Mouse (Mus musculus) hindbrain, embryonic 15.5 days (tissue): Measurements from ENCODE around the gene Mlh3. TPM values are rescaled to one million over a fixed set of nuclear protein-coding genes. Genes with fewer than 3 reads are reported as not detected.
A peak's percentile ranks its signal among the peaks of the same experiment; 100 is the strongest.

Experiments
- ATAC-seq: fragments of 200-750 bp; cut with Nextera tagmentation; 2 replicates; pipeline ENCODE4 v1.8.0; 2017; ENCODE audit warnings: low read depth, moderate number of reproducible peaks, moderate TSS enrichment; ENCODE audit not compliant: low FRiP score
- H3K27ac ChIP-seq: fragments of 300-500 bp; sonication (generic); replicated peaks from 2 replicates; pipeline ENCODE4 v1.5.1; 2015; ENCODE audit warnings: mild to moderate bottlenecking, inconsistent platforms
- H3K27me3 ChIP-seq: fragments of 300-500 bp; sonication (generic); 2 replicates; pipeline ENCODE4 v1.6.1; 2015; ENCODE audit warnings: control low read depth, inconsistent platforms
- H3K36me3 ChIP-seq: fragments of 300-500 bp; sonication (generic); 2 replicates; pipeline ENCODE4 v1.6.1; 2015; ENCODE audit warnings: control low read depth, inconsistent platforms
- H3K4me1 ChIP-seq: fragments of 300-500 bp; sonication (generic); replicated peaks from 2 replicates; pipeline ENCODE4 v1.6.1; 2015; ENCODE audit warnings: control low read depth, inconsistent platforms
- H3K4me2 ChIP-seq: fragments of 300-500 bp; sonication (generic); 2 replicates; pipeline ENCODE4 v1.6.1; 2015; ENCODE audit warnings: moderate library complexity, mild to moderate bottlenecking, inconsistent platforms
- H3K4me3 ChIP-seq: fragments of 300-500 bp; sonication (generic); 2 replicates; pipeline ENCODE4 v1.5.1; 2015; ENCODE audit warnings: mild to moderate bottlenecking, inconsistent platforms
- H3K9ac ChIP-seq: fragments of 300-500 bp; sonication (generic); 2 replicates; pipeline ENCODE4 v1.6.1; 2015; ENCODE audit warnings: inconsistent platforms
- H3K9me3 ChIP-seq: fragments of 300-500 bp; sonication (generic); 2 replicates; pipeline ENCODE4 v1.6.1; 2016; ENCODE audit warnings: control low read depth, inconsistent platforms
- WGBS: fragments of 180-500 bp; shearing (Covaris S2); methylation state at CpG from one replicate; pipeline ENCODE4 v1.1.7; 2015; 5-methylcytosine and 5-hydroxymethylcytosine counted together
- polyA plus RNA-seq: library from polyadenylated mRNA; unstranded; fragments of >200 nt; fragmentation: Nextera tagmentation; extraction: Ambion mirVana; gene quantifications from 2 replicates; pipeline ENCODE4 v1.2.1, GENCODE M21; 2015

Gene Mlh3
- 7.9 and 8.4 TPM in 2 replicates for polyA plus RNA-seq

DNA sequence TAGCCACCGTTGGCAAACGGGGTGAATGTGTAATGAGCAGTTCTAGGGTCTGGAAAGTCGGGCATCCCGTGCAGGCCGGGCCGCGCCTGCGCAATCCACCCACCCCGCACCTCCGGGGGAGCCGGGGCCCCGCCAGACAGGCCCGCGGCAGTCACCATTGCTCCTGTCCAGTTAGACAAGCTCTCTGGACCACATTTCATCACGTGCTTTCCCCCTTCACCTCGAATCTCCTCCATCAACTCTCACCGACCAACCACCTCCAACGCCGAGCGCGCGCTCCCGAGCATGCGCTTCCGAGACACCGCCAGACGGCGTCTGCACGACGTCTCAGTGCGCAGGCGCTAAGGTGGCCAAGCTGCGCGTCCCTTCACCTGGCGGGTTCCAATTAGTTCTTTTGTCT lies at the start of gene Mlh3:
Gene Mlh3, minus strand, starts transcription at position 281 of the 400 bp plus-strand sequence.
- Histone ChIP-seq H3K27me3 (no peaks in the 10 kb centered on the region), H3K4me1 (peaks cover 9% of the 10 kb centered on the region), H3K27ac (peak within 1 kb of the TSS; percentile 83), H3K9me3 (no peaks in the 10 kb centered on the region), H3K4me3 (peak within 1 kb of the TSS; percentile 48), H3K9ac (peak within 1 kb of the TSS; percentile 51), H3K36me3 (peaks cover 3% of the 10 kb centered on the region; the same call in 1 of the 2 replicates), H3K4me2 (peak within 1 kb of the TSS; percentile 66)
- WGBS = under 1% methylated on average over 35 of the region's 35 CpGs
- peak; percentile 95 for ATAC-seq

DNA sequence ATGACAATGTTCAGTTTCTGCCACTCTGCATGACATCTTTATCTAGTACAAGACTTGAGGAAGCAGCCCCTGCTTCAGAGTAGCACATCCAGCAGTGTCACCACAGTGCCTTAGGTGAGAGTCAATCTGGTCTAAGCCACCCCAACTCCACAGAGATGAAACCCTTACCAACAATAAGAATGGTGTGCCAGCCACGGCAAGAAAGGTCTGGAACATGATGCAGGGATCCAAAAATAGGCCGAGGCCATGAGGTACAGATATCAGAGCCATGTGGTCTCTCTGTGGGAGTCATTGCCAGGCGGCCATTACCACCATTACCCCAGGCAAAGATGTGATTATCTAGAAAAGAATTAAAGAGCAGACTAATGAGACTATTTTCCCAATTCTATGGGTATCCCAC lies 38.3 kb upstream of the Mlh3 start:
- ATAC-seq = no peak
- H3K9me3 ChIP-seq = no peaks in the 10 kb centered on the region
- H3K4me2 ChIP-seq = no peak overlapping the region
- no peak overlapping the region for H3K27ac ChIP-seq
- 73% methylated on average over 3 of the region's 3 CpGs for WGBS
- H3K4me3 ChIP-seq = no peak overlapping the region
- H3K27me3 ChIP-seq = no peaks in the 10 kb centered on the region
- H3K36me3 ChIP-seq = peaks cover 83% of the 10 kb centered on the region
- no peaks in the 10 kb centered on the region for H3K4me1 ChIP-seq
- H3K9ac ChIP-seq = no peak overlapping the region

DNA sequence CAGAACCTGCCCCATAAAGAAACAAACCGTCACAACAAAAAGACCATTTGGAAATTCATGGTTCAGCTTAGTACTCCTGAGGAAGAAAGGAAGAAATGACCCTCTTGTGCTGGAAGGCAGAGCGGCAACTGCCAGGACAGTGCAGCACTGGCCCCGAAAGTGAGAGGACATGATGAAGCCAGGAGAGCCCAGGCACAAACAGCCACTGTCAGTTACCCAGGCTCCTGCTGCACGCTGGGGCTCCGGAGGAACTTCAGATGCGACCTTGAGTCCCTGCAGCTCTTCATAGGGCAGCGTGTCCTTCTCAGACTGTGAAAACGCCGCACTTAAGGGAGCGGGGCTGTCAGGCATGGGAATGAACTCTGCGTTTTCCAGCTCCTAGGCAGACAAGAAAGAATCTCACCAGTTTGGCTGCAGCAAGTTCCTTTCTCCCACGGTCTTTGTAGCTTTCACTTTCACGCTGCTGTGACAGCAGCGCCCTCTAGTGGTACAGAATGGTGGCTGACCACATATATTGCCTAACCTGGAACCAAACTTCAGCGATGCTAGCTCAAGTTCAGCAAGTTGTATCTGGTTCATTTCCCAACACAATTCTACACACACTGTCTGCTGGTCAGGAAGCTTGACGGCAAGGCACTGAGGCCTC lies 35.0 kb upstream of the Mlh3 start:
- H3K27ac ChIP-seq = 0 out of 2 replicates have a peak overlapping the region, but pooled peaks have one; percentile 35
- H3K36me3 ChIP-seq = peaks cover 78% of the 10 kb centered on the region
- ATAC-seq = peak; percentile 45; the same call in 1 of the 2 replicates
- H3K4me1 ChIP-seq = no peaks in the 10 kb centered on the region
- no peaks in the 10 kb centered on the region for H3K9me3 ChIP-seq
- no peak overlapping the region for H3K4me2 ChIP-seq
- no peak overlapping the region for H3K9ac ChIP-seq
- H3K4me3 ChIP-seq = no peak overlapping the region
- no peaks in the 10 kb centered on the region for H3K27me3 ChIP-seq
- 50% methylated on average over 16 of the region's 16 CpGs for WGBS

DNA sequence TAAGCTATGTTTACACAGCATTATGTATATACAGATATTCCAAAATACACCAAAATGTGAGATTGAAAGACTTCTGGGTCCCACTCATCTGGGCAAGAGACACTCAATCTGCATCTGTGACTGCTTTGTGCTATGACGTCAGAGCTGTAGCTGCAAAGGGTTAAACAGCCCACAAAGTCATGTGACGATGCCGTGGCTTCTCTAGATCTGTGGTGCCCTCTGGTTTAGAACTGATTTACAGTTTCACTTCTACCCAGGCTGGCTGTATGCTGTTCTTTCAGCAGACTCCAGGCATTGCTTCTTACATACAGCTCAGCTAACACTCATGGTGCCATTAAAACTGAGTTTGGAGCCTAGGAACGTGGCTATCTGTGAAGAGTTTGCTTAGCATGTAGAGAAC lies 34.3 kb upstream of the Mlh3 start:
- H3K27me3 ChIP-seq = no peaks in the 10 kb centered on the region
- H3K4me1 ChIP-seq = no peaks in the 10 kb centered on the region
- no peak overlapping the region for H3K4me2 ChIP-seq
- H3K9me3 ChIP-seq = no peaks in the 10 kb centered on the region
- WGBS = 79% methylated on average over 4 of the region's 4 CpGs
- H3K36me3 ChIP-seq = peaks cover 76% of the 10 kb centered on the region
- H3K9ac ChIP-seq = no peak overlapping the region
- H3K27ac ChIP-seq = no peak overlapping the region
- no peak overlapping the region for H3K4me3 ChIP-seq
- no peak for ATAC-seq

DNA sequence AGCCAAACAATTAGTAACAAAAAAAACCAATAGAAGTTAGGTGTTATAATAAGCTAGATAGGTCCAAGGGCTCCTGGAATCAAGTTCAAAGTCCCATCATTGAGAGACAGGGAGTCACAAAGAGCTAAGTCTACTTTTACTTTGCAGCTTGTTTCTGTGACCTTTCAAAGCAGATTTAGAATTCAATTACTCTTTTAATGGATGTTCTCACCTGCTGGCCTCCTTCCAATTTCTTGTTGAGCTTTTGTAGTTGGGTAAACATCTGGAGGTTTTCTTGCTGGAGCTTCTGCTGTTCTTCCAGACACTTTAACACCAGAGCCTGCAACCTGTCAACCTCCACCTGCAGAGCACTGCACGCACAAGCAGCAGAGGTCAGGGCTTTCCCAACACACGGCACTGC lies 32.9 kb upstream of the Mlh3 start:
- Histone ChIP-seq H3K36me3 (peaks cover 67% of the 10 kb centered on the region), H3K4me1 (no peaks in the 10 kb centered on the region), H3K4me3 (no peak overlapping the region), H3K9me3 (no peaks in the 10 kb centered on the region), H3K27ac (no peak overlapping the region), H3K4me2 (no peak overlapping the region), H3K9ac (no peak overlapping the region), H3K27me3 (no peaks in the 10 kb centered on the region)
- ATAC-seq = no peak
- WGBS = 87% methylated on average over 2 of the region's 2 CpGs

DNA sequence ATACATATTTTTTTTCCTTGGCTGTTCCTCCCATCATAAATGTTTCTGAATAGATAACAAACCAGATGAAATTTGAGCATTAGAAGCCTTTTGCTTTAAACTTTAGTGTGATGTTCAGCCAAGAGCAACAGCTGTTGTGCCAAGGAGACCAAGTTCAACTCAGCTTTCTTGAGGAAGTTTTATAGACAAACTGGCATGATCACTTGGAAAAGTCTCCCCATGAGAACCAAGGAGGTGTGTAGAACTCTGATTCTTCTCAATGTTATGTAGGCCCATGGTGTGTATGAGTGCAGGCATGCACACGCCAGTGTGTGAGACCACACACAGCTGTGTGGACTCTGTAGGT lies 28.4 kb upstream of the Mlh3 start:
- 86% methylated on average over 1 of the region's 1 CpGs for WGBS
- Histone ChIP-seq H3K27me3 (no peaks in the 10 kb centered on the region), H3K4me3 (no peak overlapping the region), H3K9me3 (no peaks in the 10 kb centered on the region; the same call in 1 of the 2 replicates), H3K27ac (no peak overlapping the region), H3K4me2 (no peak overlapping the region), H3K9ac (no peak overlapping the region), H3K4me1 (no peaks in the 10 kb centered on the region), H3K36me3 (peaks cover 31% of the 10 kb centered on the region)
- ATAC-seq = no peak

DNA sequence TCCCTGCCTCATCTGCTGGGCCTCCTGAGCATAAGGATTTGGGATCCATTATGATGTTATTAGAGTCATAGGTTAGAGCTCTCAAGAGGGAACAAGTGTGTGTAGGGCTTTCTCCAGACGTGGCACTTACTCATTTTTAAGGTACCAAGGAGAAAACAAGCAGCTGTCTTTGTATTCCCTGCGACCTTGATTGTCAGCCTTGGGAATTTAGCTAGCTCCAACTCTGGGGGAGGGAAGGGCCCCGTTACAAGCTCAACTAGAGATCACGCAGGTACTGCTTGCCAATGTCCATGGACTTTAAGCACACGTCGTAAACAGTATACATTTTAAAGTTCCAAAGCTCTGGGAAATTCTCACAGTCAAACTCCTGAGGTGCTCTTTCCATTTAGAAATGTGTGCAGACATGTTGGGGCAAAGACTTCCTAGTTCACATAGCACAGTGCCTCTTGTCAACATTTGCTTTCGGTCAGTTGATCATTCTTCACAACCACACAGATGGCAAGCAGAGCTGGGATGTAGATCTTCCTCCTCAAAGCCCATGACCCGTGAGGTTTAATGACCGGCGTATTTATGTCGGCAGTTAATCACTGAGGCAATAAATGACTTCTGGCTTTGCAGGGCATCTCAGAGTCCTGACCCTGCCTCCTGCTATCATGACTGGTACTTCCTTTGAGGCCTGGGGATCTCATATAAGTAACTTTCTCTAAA lies 27.9 kb upstream of the Mlh3 start:
- H3K27me3 ChIP-seq = no peaks in the 10 kb centered on the region
- H3K36me3 ChIP-seq = peaks cover 28% of the 10 kb centered on the region
- no peak overlapping the region for H3K9ac ChIP-seq
- H3K4me3 ChIP-seq = no peak overlapping the region
- H3K4me2 ChIP-seq = no peak overlapping the region
- ATAC-seq = no peak
- no peak overlapping the region for H3K27ac ChIP-seq
- WGBS = 85% methylated on average over 11 of the region's 11 CpGs
- H3K9me3 ChIP-seq = no peaks in the 10 kb centered on the region; the same call in 1 of the 2 replicates
- no peaks in the 10 kb centered on the region for H3K4me1 ChIP-seq

DNA sequence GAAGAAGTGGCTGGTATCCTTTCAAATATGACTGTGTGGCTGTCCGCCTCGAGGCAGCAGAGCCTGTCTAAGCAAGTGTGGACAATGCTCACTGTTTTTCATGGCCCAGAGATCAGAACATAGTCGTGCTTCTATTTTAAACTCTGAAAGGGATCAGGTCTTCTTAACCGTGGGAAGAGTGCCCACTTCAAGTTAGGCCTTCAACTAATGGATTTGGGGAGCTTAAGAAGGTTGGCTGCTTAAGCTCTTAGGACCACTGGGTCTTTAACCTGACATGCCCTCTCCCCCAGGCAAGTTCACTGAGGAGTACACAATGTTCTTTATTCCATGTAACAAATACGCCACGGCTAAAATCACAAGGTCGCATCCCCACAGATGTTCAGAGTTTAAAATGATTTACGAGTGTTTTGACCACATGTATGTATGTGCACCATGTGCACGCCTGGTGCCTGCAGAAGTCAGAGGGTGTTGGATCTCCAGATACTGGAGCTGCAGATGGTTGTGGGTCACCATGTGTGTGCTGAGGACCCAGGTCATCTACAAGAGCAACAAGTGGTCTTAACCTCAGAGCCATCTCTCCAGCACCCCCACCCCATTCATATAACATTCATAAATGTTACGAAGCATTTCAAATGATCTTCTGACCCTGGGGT lies 27.1 kb upstream of the Mlh3 start:
- Histone ChIP-seq H3K4me3 (no peak overlapping the region), H3K36me3 (peaks cover 26% of the 10 kb centered on the region), H3K27me3 (no peaks in the 10 kb centered on the region), H3K4me1 (no peaks in the 10 kb centered on the region), H3K9me3 (no peaks in the 10 kb centered on the region; the same call in 1 of the 2 replicates), H3K4me2 (no peak overlapping the region), H3K27ac (no peak overlapping the region), H3K9ac (no peak overlapping the region)
- 84% methylated on average over 10 of the region's 10 CpGs for WGBS
- ATAC-seq = no peak

DNA sequence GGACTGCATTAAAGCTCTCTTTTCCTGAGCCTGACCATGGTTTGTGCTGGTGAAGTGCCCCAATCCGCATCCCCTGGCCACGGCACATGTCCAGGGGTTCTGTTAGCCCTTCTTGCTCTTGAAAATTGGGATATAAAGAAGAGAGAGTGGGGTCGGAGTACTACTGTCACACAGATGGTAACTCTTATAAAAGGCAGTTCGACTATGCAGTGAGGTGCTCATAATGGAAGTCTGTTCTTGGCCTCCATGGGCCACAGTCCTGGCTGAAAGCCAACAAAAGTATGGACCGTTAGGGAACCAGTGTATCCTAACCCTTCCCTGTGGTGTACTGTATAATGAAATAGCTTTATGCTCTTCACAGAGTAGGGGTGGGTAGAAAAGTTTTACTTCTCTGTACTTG lies 26.5 kb upstream of the Mlh3 start:
- Histone ChIP-seq H3K36me3 (peaks cover 21% of the 10 kb centered on the region), H3K4me1 (no peaks in the 10 kb centered on the region), H3K4me3 (no peak overlapping the region), H3K27me3 (no peaks in the 10 kb centered on the region), H3K9me3 (no peaks in the 10 kb centered on the region; the same call in 1 of the 2 replicates), H3K9ac (no peak overlapping the region), H3K4me2 (no peak overlapping the region), H3K27ac (no peak overlapping the region)
- 68% methylated on average over 5 of the region's 5 CpGs for WGBS
- ATAC-seq = no peak

DNA sequence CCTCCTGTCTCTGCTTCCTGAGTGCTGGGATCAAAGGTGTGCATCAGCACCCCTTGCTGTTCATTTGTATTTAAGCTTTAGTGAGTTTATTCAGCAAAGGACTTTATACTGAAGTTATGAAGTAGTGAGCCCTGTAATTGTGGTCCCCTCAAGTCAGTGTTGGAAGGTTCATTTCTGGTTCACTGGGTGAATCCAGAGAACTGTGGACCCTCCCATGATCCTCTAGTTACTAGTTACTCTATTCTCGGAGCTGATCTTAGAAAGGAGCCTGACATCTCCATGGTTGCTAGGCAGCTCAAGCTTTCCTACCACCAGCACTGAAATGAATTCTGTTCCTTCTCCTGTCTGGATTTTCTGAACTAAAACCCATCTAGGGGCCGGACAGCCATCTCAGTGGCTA lies 25.1 kb upstream of the Mlh3 start:
- peaks cover 7% of the 10 kb centered on the region; the same call in 1 of the 2 replicates for H3K36me3 ChIP-seq
- H3K9me3 ChIP-seq = no peaks in the 10 kb centered on the region; the same call in 1 of the 2 replicates
- no peaks in the 10 kb centered on the region for H3K4me1 ChIP-seq
- 85% methylated on average over 2 of the region's 2 CpGs for WGBS
- no peak overlapping the region for H3K27ac ChIP-seq
- no peak for ATAC-seq
- no peaks in the 10 kb centered on the region for H3K27me3 ChIP-seq
- H3K4me2 ChIP-seq = no peak overlapping the region
- no peak overlapping the region for H3K9ac ChIP-seq
- no peak overlapping the region for H3K4me3 ChIP-seq

DNA sequence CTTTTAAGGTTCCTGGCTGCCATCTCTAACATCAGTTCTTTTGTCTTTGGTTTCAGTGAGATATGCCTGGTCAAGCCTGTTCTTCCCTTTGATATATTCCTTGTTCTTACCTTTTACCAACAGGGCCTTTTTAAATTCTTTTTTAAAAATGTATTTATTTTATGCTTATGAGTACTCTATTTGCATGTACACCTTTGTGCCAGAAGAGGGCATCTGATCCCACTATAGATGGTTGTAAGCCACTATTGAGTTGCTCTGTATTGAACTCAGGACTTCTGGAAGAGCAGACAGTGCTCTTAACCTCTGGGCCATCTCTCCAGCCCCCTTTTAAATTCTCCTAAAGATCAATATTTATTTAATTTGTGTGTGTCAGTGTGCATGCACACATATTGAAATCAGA lies 22.5 kb upstream of the Mlh3 start:
- H3K9ac ChIP-seq = no peak overlapping the region
- no peak overlapping the region for H3K4me2 ChIP-seq
- no peak overlapping the region for H3K4me3 ChIP-seq
- ATAC-seq = no peak
- no peaks in the 10 kb centered on the region for H3K27me3 ChIP-seq
- no peaks in the 10 kb centered on the region for H3K36me3 ChIP-seq
- H3K4me1 ChIP-seq = peaks cover 15% of the 10 kb centered on the region
- no peaks in the 10 kb centered on the region; the same call in 1 of the 2 replicates for H3K9me3 ChIP-seq
- no peak overlapping the region for H3K27ac ChIP-seq

DNA sequence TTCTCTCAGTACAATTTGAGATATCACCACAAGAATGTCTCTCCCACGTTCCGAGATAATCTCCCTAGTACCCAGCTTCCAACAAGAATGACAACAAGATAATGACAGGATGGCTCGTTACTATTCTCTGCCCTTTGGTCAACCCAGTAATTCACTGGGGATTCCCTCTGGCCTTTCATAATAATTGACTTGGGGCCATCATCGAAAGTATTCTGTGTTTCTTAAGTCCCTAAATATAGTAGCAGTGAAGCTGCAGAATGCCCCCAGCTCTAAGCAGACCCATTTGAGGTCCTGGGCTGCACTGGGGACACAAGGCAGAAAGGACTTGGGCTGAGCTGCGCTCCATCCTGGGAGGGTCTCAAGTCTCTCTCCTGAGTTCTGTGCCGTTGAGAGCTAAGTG lies 21.9 kb upstream of the Mlh3 start:
- H3K27ac ChIP-seq = no peak overlapping the region
- no peaks in the 10 kb centered on the region for H3K36me3 ChIP-seq
- peaks cover 20% of the 10 kb centered on the region for H3K4me1 ChIP-seq
- no peak for ATAC-seq
- no peak overlapping the region for H3K9ac ChIP-seq
- WGBS = 83% methylated on average over 6 of the region's 6 CpGs
- no peaks in the 10 kb centered on the region for H3K27me3 ChIP-seq
- no peaks in the 10 kb centered on the region; the same call in 1 of the 2 replicates for H3K9me3 ChIP-seq
- H3K4me3 ChIP-seq = no peak overlapping the region
- no peak overlapping the region for H3K4me2 ChIP-seq
